Mouse (Mus musculus) yolk sac, embryonic 10.5 days (tissue): ENCODE measurements at regions not wholly inside any gene's neighbourhood (a gene's known extent, or its start where the extent isn't known, plus 50 kb on each side); places are given as distances from the start of the nearest gene placed in this dataset.
A peak's percentile ranks its signal among the peaks of the same experiment; 100 is the strongest.

Experiments used
- DNase-seq: peaks from one replicate; pipeline ENCODE4 v3.0.0-alpha.2; 2017; ENCODE audit warnings: low spot score

DNA sequence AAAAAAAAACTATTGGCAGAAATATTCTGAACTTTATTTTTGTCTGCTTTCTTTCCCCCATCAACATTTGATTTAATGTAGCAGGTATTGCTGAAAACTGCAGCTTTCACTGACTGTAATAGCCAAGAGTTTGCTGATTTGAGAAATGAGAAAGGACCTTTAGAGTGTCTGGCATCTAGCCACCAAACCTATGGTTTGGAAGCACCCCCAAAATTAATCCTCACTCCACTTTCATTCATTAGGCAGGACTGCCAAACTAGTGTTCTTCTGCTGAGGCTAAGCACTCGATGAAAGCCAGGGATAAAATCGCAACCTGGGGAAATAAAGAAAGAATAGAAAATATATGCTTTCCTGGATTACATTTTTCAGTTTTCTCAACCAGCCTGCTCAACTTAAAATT is 320.4 kb downstream of the Atp6ap1l start:
- no peak for DNase-seq

DNA sequence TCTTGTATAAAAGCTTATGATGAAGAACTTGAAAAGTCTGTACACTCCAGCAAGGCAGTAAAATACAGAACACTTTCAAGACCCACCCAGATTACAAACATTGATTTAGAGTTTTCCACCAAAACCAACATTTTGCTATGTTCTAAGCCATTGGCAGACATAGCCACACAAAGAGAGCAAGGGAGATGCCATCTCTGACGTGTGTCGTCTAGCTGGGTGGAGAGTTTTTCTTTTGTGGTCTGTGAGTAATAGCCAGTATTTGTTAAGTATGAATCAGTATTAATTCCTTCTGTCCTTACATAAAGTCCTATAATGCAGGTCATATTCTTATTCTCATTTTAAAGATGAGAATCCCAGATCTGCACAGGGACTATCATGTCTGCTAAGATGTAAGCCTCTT is 329.8 kb downstream of the Atp6ap1l start:
- DNase-seq, result no peak

DNA sequence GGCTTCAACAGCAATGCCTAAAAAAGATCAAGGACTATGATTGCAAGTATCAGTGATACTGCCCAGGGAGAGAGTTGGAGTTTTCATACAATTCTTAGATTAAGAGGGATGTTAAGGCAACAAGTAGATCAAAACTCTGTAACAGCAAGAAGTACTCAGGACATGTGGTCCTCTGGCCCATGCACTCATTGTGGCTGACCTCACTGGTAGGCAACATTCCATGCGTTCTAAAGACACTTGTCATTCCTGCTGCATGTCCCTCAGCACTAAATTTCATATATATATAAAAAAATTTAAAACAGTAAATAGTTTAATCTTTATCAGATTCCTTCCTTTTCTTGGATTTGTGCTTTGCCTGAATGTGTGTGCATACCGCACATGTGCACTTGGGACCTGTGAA is 332.6 kb downstream of the Atp6ap1l start:
- DNase-seq, result no peak

DNA sequence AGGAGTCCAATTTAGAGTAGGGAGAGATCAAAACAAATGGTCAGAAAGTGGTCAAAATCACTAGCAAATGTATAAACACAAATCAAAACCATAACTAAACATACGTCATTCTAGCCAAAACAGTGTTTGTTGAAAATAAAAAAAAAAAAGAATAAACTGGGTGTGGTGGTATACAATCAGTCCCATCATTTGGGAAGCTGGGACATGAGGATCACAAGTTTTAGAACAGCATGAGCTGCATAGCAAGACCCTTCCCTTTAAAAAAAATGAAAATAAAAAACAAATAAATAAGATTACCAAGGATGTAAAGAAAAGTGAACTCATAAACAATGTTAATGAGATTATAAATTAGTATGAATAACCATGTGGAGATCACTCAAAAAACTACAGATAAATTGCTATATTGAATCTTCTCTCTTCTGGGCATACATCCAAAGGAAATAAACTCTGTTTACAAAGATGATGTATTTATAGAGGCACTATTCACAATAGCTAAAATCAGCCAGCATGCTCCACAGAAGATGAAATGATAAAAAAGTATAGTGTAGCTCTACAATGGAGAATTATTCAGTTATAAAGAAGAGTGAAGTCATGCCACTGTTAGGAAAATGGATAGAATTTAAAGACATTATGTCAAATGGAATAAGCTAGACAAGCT is 341.8 kb downstream of the Atp6ap1l start:
- DNase-seq, result no peak

DNA sequence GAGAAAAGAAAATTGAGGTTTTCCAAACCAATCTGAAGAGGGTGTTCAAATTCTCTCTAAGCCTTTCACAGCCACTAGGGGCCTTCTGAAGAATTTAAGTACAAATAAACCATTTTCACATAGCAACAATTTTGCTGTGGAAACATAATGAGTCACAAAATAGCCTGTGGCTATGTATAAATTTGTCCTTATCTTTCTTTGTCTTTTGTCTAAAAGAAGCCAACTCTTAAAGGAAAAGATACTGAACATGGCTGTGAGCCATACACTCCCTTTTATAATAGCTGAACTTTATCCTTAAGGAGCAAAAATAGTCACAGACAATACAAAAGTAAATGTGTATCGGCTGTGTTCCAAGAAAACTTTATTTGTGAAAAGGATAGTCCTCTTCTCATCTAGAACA is 345.1 kb downstream of the Atp6ap1l start:
- DNase-seq, result no peak

DNA sequence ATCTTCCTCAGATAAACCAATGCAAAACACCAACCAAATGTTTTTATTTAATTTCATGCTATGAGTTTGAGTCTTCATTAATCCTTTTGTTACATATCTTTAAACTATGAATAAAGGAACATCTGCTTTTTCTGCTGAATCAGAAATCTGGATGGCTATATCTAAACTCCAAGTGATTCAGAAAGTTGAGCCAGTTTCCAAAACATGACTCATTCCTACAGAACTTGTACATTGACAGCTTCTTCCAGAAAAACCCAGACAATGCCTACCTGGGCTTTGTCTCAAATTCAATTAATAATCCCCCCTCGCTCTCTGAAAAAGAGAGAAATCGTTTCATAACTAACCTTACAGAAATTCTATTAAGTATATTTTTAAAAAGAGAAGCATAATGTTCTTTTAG is 345.7 kb downstream of the Atp6ap1l start:
- no peak for DNase-seq

DNA sequence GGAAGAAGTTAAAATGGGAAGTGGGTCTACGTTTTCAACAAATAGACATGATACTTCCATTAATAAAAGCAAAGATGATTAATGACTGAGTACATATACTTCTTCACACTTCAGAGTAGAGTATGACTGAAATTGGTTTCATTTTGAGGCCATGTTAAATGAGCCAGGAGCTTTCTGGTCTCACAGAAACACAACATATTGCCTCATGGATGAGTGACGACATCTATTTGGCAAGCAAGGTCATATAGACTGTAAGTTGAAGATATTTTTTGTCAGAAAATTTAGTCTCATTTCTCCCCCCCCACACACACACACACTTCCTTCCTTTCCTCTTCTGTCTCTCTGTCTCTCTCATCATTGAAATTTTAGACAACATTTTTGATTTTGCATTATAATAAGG is 354.0 kb downstream of the Atp6ap1l start:
- DNase-seq, result no peak

DNA sequence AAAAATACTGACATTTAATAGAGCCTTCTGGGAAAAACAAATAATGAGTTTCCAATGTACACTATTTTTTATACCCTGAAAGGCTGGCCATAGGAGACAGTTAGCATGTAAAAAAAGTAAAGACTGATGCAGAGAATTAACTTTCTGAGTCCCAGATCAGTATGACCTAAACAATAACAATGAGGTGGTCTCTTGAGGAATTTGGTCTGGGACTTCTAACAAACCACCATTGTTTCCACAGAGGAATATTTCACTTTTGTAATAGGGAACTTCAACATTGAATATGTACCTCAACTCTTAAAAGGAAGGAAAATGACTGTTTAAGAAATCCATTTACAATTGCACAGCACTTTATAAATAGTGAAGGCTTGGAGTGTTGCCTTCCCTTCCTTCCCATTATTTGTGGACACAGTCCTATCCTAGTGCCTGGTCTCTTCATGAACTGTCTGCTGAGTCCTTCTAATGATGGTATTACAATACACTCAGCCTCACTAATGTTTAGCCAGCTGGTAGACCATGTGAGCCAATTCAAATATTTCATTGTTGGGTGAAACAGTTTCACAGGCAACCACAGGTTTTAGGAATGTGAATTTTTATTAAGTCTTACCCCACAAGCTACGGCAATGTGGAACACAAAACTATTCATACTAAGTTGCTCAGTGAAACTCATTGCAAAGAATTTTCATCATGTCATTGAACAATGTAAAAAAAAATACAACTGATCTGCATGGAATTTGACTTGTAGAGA is 358.7 kb downstream of the Atp6ap1l start:
- DNase-seq, result no peak

DNA sequence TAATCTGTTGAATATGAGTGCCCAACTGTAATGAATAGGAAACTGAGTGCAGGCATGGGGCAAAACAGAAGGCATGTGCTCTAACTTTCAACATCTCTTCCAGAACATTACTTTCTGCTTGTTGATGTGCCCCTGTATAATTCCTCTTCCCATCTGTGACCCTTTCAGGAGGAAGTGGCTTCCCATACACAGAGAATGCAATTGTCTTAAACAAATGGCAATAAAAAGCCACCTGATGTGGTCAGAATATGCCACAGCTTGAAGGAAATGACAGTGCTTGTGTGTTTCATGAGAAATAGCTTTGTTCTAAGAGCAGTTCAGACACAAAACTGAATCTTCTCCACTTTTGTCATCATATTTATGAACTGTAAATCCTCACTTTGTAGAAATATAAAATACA is 359.3 kb downstream of the Atp6ap1l start:
- DNase-seq, result no peak

DNA sequence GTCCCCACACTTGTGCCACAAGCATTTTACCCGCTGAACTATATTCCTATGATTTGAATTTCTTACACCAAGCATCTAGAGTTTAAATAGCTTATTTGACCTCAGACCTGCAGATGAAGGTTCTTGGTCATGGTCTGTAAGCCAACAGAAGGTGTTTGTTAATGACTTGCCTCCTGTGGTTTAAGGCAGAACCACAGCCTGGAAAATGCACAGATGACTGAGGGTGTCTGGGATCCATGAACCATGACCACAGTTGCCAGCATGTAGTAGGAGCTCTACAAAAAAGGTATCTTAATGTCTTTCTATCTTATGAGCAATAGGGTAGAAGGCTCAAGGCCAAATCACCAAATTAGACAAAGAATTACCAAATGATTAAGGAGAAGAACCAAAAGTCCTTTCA is 367.6 kb downstream of the Atp6ap1l start:
- DNase-seq, result no peak

DNA sequence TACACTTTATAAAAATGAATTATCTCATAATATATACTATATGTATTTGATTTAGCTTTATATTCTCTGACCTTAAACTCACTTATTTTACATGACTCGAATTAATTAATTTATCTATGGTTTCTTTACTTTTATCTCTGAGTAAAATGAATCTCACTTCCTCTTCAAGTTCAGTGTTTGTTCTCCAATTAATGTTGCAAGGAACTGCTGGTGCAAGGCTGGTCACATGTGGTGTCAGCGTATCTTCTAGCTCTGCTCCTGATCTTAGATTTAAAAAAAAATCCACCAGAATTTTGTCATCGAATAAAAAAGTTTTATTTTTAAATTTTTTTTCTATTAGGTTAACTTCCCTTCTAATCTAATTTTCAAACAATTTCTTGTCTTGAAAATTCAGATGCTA is 378.2 kb downstream of the Atp6ap1l start:
- no peak for DNase-seq

DNA sequence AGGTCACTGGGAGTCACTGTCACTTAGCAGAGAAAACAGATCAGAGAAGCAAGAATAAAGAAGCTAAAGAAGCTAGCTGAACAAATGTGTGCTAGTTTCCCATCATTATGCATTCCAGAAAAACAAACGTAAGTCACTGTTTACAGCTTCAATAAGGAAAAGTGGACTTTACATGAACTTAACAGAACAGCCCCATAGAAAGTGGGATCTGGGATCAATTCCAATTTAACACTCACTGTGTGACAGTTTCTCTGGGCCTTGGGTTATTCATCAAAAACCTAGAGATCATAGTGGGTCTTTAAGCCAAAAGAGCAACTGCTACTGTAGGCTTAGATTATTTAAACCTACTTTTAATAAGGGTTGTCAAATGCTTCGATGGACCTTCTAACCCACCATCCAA is 379.4 kb downstream of the Atp6ap1l start:
- no peak for DNase-seq

DNA sequence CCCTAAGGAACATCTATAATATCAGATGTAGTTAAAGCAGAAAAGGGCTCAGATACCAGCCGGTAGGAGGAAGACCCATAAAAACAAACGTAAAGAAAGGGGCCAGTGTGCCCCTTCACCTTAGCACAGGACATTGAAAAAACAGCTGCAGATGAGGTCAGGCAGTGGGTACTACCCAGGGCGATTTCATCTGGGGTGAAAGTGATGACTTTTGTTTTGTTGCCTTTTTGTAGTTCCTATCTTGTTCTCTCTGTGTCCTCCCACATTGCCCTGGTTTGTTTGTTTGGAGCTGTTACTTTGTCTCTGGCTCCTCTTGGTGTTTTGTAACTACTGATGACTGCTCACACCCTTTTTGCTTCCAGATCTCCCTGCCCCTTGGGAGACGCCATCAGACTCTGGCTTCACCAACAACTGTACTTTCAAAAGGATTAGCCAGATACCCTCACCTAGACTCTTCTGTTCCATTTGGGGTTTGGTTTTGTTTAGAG is 383.4 kb downstream of the Atp6ap1l start:
- DNase-seq, result no peak

DNA sequence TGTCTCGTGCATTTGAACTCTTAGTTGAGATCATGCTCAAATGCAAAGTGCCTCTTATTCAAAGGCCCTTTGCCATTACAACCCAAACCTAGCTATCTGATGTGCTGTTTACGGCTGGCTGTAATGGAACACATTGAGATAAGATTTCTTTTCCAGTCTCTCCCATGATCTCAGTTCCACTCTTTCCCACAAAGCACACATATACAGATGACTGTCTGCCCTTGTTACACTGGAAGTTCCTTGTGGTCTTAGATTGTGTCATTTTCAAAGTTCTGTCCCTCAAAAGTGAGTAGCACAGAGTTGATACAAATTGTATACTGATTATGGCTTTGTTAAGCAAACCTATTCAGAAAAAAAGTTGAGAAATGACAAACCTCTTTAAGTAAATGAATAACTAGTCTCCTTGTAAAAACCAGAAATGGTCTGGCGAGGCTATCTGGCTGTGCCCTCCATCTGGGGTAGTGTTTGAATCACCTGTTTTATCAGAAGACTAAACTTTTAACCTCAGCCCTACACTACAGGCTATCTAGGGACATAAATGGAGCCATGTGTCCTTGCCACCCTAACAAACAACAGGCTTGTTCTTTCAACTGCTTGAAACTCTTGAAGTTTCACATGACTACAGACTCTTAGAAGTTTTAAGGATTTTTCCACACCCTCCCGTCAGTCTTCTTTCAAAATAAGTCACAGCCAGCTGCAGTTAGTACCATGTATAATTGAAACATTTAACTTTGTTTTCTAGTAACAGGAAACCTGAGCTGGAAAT is 384.0 kb downstream of the Atp6ap1l start:
- no peak for DNase-seq

DNA sequence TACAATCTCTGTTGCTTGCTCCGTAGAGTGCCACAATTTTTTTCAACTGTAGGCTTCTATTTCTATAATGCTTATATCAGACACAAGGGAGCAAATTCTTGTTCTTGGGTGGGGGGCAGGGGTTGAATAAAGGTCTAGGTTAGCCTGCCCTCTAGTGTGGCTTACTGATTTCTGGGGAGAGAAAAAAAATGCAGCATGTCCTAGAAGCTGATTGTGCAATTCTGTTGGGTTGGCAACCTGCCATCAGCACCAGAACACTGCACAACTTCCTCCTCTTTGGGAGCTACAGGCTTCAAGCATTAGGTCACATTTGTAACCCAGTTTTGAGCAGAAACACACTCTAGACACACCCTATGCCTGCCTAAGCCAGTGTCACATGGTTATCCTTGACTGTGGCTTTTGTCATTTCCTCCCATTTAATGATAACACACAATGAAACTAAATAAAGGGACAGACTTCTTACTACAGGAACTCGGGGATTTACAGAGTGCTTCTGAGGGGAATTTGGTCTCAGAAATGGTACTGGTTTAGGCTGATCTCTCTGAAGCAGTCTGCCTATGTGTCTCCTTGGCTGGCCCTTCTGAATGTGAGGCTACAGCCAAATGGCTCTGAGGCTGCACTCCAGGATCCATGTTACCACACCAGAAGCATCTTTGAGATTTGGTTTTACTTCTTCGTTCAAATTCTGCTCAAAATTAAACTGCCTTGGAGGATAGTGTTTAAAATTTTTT is 389.2 kb downstream of the Atp6ap1l start:
- peak; percentile 64 for DNase-seq

DNA sequence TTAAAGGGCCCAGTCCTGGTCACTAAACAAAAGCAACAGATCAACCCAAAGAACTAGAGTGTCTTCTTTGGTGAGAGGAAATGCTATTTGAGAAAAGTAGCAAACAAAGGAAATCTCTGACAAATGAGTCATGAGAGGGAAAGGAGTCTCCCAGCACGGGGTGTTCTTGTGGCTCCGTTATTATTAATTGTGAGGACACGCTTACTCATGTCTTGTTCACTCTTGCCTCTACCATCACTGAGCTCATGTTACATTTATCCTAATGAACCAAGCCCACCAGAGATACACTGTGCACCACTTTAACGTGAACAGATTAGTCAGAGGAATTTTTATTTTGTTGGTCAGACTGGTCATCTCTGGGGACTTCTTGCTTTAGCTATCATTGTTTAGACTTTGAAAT is 391.3 kb downstream of the Atp6ap1l start:
- DNase-seq, result no peak

DNA sequence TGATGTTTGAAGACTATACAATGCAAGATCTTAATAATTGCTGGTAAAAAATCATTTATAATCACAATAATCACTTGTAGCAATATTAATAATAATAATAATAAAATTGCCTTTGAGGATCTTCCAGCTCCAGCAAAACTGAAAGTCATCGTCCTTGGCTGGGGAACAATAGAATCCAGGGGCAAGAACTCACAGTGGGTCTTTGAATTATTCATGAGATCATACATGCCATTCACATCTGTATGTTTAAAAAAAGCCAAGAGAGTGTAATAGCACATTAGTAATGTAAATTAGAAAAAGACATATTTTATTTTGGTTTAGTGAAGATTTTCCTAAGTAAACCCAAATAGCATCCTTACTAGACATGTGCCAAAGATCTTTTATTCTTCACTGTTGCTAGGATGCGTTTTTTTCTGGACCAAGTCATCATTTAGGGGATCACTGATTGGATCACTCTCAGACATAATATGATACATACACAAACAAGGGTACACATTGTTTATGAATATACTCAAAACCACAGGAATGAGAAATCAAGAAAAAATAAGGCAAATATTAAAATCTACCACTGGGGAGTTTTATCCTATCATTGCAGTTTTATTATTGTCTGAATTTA is 392.3 kb downstream of the Atp6ap1l start:
- no peak for DNase-seq

DNA sequence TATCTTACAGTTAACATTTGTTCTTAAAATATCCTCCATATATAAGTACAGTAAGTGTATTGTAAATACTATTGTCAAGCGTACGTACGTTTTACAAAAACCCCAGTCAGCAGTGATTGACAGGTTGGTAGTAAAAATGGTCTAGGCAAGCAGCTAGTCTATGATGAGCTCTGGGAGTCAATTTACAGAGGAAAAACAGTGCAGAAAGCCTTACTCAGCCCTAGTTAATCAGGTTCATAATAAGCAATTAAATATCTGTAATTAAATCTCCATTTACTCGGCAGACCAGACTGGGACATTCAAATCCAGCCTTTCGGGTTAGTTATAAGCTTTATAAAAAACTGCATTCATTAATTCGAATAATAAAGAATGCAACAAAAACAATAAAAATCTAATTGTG is 394.7 kb downstream of the Atp6ap1l start:
- no peak for DNase-seq

DNA sequence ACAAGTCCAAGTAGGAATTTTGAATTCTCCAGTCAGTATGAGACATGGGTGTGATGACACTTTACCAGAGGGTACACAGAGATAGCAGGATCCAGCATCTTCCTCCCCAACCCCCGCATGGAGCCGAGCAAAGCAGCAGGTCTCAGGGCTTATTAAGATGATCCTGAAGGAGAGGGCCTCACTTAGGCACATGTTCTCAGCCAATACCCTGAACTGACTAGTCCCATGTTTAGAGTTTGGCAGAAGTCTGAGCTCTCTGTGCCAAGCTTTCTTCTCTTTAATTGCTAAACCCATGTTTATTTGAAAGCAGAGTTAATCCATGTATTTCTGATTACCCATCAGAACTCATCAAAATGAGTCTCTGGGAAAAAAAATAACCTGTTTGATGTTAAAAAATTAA is 402.0 kb downstream of the Atp6ap1l start:
- no peak for DNase-seq

DNA sequence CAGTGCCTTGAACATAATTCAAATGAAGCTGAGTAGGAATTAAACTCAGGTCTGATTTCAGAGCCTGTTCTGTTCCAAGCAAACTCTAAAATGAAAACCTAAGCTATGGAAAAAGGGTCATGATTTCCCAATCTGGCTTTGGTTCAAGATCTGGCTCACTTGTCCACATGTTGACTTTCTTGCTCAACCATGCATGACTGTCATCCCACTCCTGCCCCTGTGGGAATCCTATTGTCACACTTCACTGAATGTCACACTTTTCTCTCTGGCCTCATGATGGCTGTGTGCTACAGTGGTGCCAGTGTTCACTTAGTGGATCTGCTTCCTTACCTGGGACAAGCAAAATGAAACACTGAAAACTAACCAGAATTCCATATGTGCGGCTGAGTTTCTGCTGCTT is 403.0 kb downstream of the Atp6ap1l start:
- no peak for DNase-seq

DNA sequence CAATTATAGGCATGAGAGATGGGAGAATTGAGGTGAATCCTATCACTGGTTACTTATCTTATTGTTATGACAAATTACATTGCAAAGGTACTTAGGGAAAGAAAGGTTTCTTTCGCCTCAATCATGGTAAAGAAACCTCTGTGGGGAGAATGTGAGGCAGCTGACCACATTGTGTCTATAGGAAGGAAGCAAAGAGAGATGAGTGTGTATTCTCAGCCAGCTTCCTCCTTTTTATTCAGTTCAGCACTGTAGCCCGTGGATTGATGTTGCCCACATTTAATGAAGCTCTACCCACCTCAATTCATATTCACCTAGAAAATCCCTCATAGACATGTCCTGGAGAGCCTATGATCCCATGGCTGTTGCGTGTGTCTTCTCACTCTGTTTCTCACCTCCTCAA is 406.2 kb downstream of the Atp6ap1l start:
- no peak for DNase-seq

DNA sequence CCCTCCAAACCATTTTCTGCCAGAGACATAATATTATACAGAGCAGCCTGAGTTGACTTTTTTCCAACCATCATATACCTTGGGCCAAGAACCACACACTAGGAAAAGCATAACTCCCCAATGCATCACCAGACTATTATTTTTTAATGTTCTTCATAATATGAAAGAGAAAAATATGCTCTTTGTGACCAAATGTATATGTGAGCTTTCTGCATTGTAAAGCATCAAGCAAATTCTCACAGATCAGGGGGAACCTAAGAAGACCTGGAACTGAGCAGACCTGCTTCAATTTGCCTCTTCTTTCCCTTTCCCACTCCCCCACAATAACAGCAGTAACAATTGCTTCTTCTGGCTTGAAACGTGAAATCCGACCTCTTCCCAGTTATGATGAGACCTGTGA is 407.6 kb downstream of the Atp6ap1l start:
- DNase-seq, result no peak
